ENCODE assay signal across 23 mouse cellular contexts in the genomic region with DNA sequence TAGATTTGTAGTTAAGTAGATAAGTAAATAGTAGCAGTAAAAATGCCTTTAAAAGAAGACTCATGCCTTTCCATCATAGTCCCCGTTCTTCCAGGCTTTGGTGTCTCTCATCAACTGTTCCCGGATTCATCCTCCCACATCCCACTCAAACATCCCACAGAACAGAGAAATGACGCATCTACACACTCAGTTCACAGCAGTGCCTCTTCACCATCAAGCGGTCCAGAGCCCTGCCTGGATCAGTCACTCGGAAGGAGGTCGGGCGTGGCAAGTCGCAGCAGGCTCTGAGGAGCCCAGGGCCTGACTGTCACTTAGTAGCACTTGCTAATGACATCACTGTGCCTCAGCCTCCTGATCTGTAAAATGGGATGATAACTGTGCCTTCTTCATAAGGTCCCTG.
DNase-seq lines count a peak whose midpoint lies in the region; ATAC-seq and TF ChIP-seq lines count a peak whose summit lies in the region.
"Had no signal": no experiment of that assay in that cellular context is flagged by ENCODE, and none has a peak within 500 bp of the region (broad histone marks: within the 10 kb centered on the region; RNA-seq: fewer than 3 reads in every experiment).

No protein-coding gene starts in this region.

- peak overlapping the region; percentile 57; the same call in 1 of the 2 replicates for H3K27ac ChIP-seq in hindbrain, embryonic 12.5 days
- no peak overlapping the region for H3K27ac ChIP-seq in hindbrain, embryonic 10.5 days
- H3K27ac ChIP-seq in left cerebral cortex, adult 2 months: peak overlapping the region; percentile 74
- H3K27ac ChIP-seq: embryonic facial prominence, embryonic 10.5 days; forebrain, embryonic 15.5 days; kidney, postnatal 0 days; liver, embryonic 13.5 days; midbrain, embryonic 15.5 days had no signal

- WGBS in hindbrain, embryonic 12.5 days: 88% methylated on average over 8 of the region's 8 CpGs
- 93% methylated on average over 8 of the region's 8 CpGs for WGBS in hindbrain, embryonic 10.5 days

- no peak overlapping the region for H3K9ac ChIP-seq in hindbrain, embryonic 12.5 days
- H3K9ac ChIP-seq: forebrain, embryonic 15.5 days; liver, embryonic 13.5 days; midbrain, embryonic 15.5 days; neural tube, embryonic 13.5 days had no signal

- no peak overlapping the region for H3K4me2 ChIP-seq in hindbrain, embryonic 12.5 days (replicated peaks)
- H3K4me2 ChIP-seq: forebrain, embryonic 15.5 days; heart, embryonic 11.5 days; liver, embryonic 13.5 days; midbrain, embryonic 15.5 days; neural tube, embryonic 13.5 days had no signal

- no peaks in the 10 kb centered on the region for H3K9me3 ChIP-seq in hindbrain, embryonic 12.5 days (replicated peaks)
- H3K9me3 ChIP-seq in hindbrain, embryonic 10.5 days: no peaks in the 10 kb centered on the region
- H3K9me3 ChIP-seq: embryonic facial prominence, embryonic 10.5 days; forebrain, embryonic 15.5 days; liver, embryonic 13.5 days; midbrain, embryonic 15.5 days; neural tube, embryonic 13.5 days had no signal

- H3K27me3 ChIP-seq in hindbrain, embryonic 12.5 days: no peaks in the 10 kb centered on the region
- H3K27me3 ChIP-seq in hindbrain, embryonic 10.5 days (ENCODE audit: insufficient read depth, poor library complexity, severe bottlenecking): no peaks in the 10 kb centered on the region
- H3K27me3 ChIP-seq: forebrain, embryonic 15.5 days; liver, embryonic 13.5 days; midbrain, embryonic 15.5 days; neural tube, embryonic 13.5 days had no signal

- peaks cover 16% of the 10 kb centered on the region for H3K4me1 ChIP-seq in hindbrain, embryonic 12.5 days
- 0 out of 2 replicates have a peak, but pooled peaks cover 5% of the 10 kb centered on the region for H3K4me1 ChIP-seq in hindbrain, embryonic 10.5 days (replicated peaks)
- H3K4me1 ChIP-seq: liver, embryonic 13.5 days had no signal

- intact Hi-C loops in left cerebral cortex, adult 2 months (cut with DNase I): loop anchor here (5.0 kb wide), 2 partner anchors 114 to 549 kb away; no protein-coding TSS in a partner anchor

- H3K4me3 ChIP-seq in hindbrain, embryonic 12.5 days: no peak overlapping the region
- H3K4me3 ChIP-seq in hindbrain, embryonic 10.5 days: no peak overlapping the region
- no peak overlapping the region for H3K4me3 ChIP-seq in left cerebral cortex, adult 2 months
- H3K4me3 ChIP-seq: embryonic facial prominence, embryonic 10.5 days; forebrain, embryonic 15.5 days; liver, embryonic 13.5 days; midbrain, embryonic 15.5 days; myocyte; neural tube, embryonic 13.5 days had no signal

- no peak for DNase-seq in hindbrain, embryonic 10.5 days (ENCODE audit: low spot score)
- DNase-seq in left cerebral cortex, adult 2 months (ENCODE audit: extremely low spot score in 1 of 2, low spot score in 2 of 2): peak; percentile 52 to 59
- no peak for DNase-seq in left cerebral cortex, adult 11 months (ENCODE audit: low spot score)
- DNase-seq in ZHBTc4 (ENCODE audit: low read depth, low spot score): peak; percentile 22
- DNase-seq in brain, adult 2 months (ENCODE audit: low read depth, low spot score): peak; percentile 88
- no peak for DNase-seq in Muller cell, postnatal 12 days (ENCODE audit: inconsistent ontology term)
- no peak for DNase-seq in embryo, embryonic 9.5 days (ENCODE audit: extremely low spot score)
- DNase-seq: adrenal gland, postnatal 10 days; cerebellum, adult 8-10 months; gastrocnemius, postnatal 10 days; liver, embryonic 13.5 days; lung, adult 2 months; lung, postnatal 14 days; spleen, adult 18-20 months; thymus, postnatal 14 days had no signal

- no peaks in the 10 kb centered on the region for H3K36me3 ChIP-seq in hindbrain, embryonic 12.5 days
- peaks cover 10% of the 10 kb centered on the region; the same call in 1 of the 2 replicates for H3K36me3 ChIP-seq in hindbrain, embryonic 10.5 days
- H3K36me3 ChIP-seq: forebrain, embryonic 15.5 days; liver, embryonic 13.5 days; midbrain, embryonic 15.5 days; neural tube, embryonic 13.5 days had no signal

- TF ChIP-seq CTCF in left cerebral cortex, adult 2 months (IDR thresholded peaks at IDR 0.05): no peak

- ATAC-seq in hindbrain, embryonic 12.5 days (ENCODE audit: low FRiP score): no peak
- ATAC-seq: forebrain, embryonic 15.5 days; midbrain, embryonic 15.5 days had no signal

Comparison
In these comparisons a context has a peak if more than half of its experiments do, and no peak if none do; other contexts are left out.
1. DNase-seq: peak in left cerebral cortex, adult 2 months (2 of 2), ZHBTc4 (single experiment) and brain, adult 2 months (single experiment); none in hindbrain, embryonic 10.5 days (single experiment), left cerebral cortex, adult 11 months (single experiment), Muller cell, postnatal 12 days (single experiment) and embryo, embryonic 9.5 days (single experiment).